Mouse (Mus musculus): ENCODE data around the gene Man2a1. TPM values are rescaled to one million over a fixed set of nuclear protein-coding genes. Genes with fewer than 3 reads are reported as not detected.
A peak's percentile ranks its signal among the peaks of the same experiment; 100 is the strongest.

The Man2a1 gene
- polyA plus RNA-seq, 1 experiment from 2014 or later: 11.5 TPM

GRCm38 (mm10) chr17:64620627-64621026 is 20.1 kb downstream of the Man2a1 start:
- no peak for DNase-seq
- Histone ChIP-seq H3K4me1 (ENCODE audit: insufficient read depth) (peaks cover 34% of the 10 kb centered on the region), H3K27ac (ENCODE audit: low read depth) (peak overlapping the region; percentile 67; the same call in 1 of the 2 replicates), H3K36me3 (replicated peaks; ENCODE audit: insufficient read depth, low read length) (peaks cover 12% of the 10 kb centered on the region), H3K4me3 (ENCODE audit: low read depth, low read length) (no peak overlapping the region), H3K27me3 (ENCODE audit: insufficient read depth, low read length) (no peaks in the 10 kb centered on the region), H3K9ac (replicated peaks) (no peak overlapping the region; the same call in 1 of the 2 replicates), H3K4me2 (ENCODE audit: low read depth, low read length) (no peak overlapping the region), H3K9me3 (ENCODE audit: low read length) (no peaks in the 10 kb centered on the region)
- 85% methylated on average over 3 of the region's 3 CpGs for WGBS (ENCODE audit: insufficient replicate concordance)
- TF ChIP-seq EP300 (IDR thresholded peaks at IDR 0.05; ENCODE audit: low read depth) (no peak), CTCF (IDR thresholded peaks at IDR 0.05; ENCODE audit: low read depth) (no peak)
- ATAC-seq: no peak

GRCm38 (mm10) chr17:64621226-64621625 is 20.7 kb downstream of the Man2a1 start:
- WGBS (ENCODE audit: insufficient replicate concordance): 72% methylated on average over 8 of the region's 8 CpGs

GRCm38 (mm10) chr17:64621649-64622351 is 21.3 kb downstream of the Man2a1 start:
- H3K36me3 ChIP-seq (replicated peaks; ENCODE audit: insufficient read depth, low read length): peaks cover 24% of the 10 kb centered on the region
- H3K4me3 ChIP-seq (ENCODE audit: low read depth, low read length): no peak overlapping the region
- H3K9ac ChIP-seq (replicated peaks): no peak overlapping the region
- DNase-seq (no peak), ATAC-seq (no peak)
- TF ChIP-seq CTCF (IDR thresholded peaks at IDR 0.05; ENCODE audit: low read depth) (no peak), EP300 (IDR thresholded peaks at IDR 0.05; ENCODE audit: low read depth) (no peak)
- WGBS (ENCODE audit: insufficient replicate concordance): 76% methylated on average over 9 of the region's 9 CpGs
- peak overlapping the region; percentile 44; the same call in 1 of the 2 replicates for H3K27ac ChIP-seq (ENCODE audit: low read depth)
- peaks cover 25% of the 10 kb centered on the region for H3K4me1 ChIP-seq (ENCODE audit: insufficient read depth)
- H3K9me3 ChIP-seq (ENCODE audit: low read length): no peaks in the 10 kb centered on the region
- H3K27me3 ChIP-seq (ENCODE audit: insufficient read depth, low read length): no peaks in the 10 kb centered on the region
- no peak overlapping the region for H3K4me2 ChIP-seq (ENCODE audit: low read depth, low read length)

More at GRCm38 (mm10) chr17:64621226-64621625, 20.7 kb downstream of the Man2a1 start:
- no peak overlapping the region for H3K4me2 ChIP-seq (ENCODE audit: low read depth, low read length)
- DNase-seq: no peak
- no peak overlapping the region for H3K4me3 ChIP-seq (ENCODE audit: low read depth, low read length)
- no peak overlapping the region for H3K27ac ChIP-seq (ENCODE audit: low read depth)
- TF ChIP-seq CTCF (IDR thresholded peaks at IDR 0.05; ENCODE audit: low read depth): no peak
- no peak for TF ChIP-seq EP300 (IDR thresholded peaks at IDR 0.05; ENCODE audit: low read depth)
- no peak for ATAC-seq
- H3K27me3 ChIP-seq (ENCODE audit: insufficient read depth, low read length): no peaks in the 10 kb centered on the region
- H3K36me3 ChIP-seq (replicated peaks; ENCODE audit: insufficient read depth, low read length): peaks cover 18% of the 10 kb centered on the region
- H3K4me1 ChIP-seq (ENCODE audit: insufficient read depth): peaks cover 29% of the 10 kb centered on the region
- H3K9ac ChIP-seq (replicated peaks): no peak overlapping the region
- no peaks in the 10 kb centered on the region for H3K9me3 ChIP-seq (ENCODE audit: low read length)

GRCm38 (mm10) chr17:64622352-64622886 is 21.9 kb downstream of the Man2a1 start:
- Histone ChIP-seq H3K9me3 (ENCODE audit: low read length) (no peaks in the 10 kb centered on the region), H3K36me3 (replicated peaks; ENCODE audit: insufficient read depth, low read length) (peaks cover 30% of the 10 kb centered on the region), H3K4me1 (ENCODE audit: insufficient read depth) (peaks cover 21% of the 10 kb centered on the region), H3K27ac (ENCODE audit: low read depth) (peak overlapping the region; percentile 44; the same call in 1 of the 2 replicates), H3K4me3 (ENCODE audit: low read depth, low read length) (no peak overlapping the region), H3K27me3 (ENCODE audit: insufficient read depth, low read length) (no peaks in the 10 kb centered on the region), H3K4me2 (ENCODE audit: low read depth, low read length) (no peak overlapping the region), H3K9ac (replicated peaks) (no peak overlapping the region)
- no peak for TF ChIP-seq CTCF (IDR thresholded peaks at IDR 0.05; ENCODE audit: low read depth)
- TF ChIP-seq EP300 (IDR thresholded peaks at IDR 0.05; ENCODE audit: low read depth): no peak
- ATAC-seq (no peak), DNase-seq (no peak)
- 64% methylated on average over 11 of the region's 11 CpGs for WGBS (ENCODE audit: insufficient replicate concordance)

GRCm38 (mm10) chr17:64624439-64624838 is 23.9 kb downstream of the Man2a1 start:
- ATAC-seq: no peak
- no peak for TF ChIP-seq CTCF (IDR thresholded peaks at IDR 0.05; ENCODE audit: low read depth)
- TF ChIP-seq EP300 (IDR thresholded peaks at IDR 0.05; ENCODE audit: low read depth): no peak
- Histone ChIP-seq H3K27me3 (ENCODE audit: insufficient read depth, low read length) (no peaks in the 10 kb centered on the region), H3K4me2 (ENCODE audit: low read depth, low read length) (no peak overlapping the region), H3K4me3 (ENCODE audit: low read depth, low read length) (no peak overlapping the region), H3K9me3 (ENCODE audit: low read length) (no peaks in the 10 kb centered on the region), H3K9ac (replicated peaks) (no peak overlapping the region), H3K4me1 (ENCODE audit: insufficient read depth) (peaks cover 13% of the 10 kb centered on the region), H3K36me3 (replicated peaks; ENCODE audit: insufficient read depth, low read length) (peaks cover 35% of the 10 kb centered on the region), H3K27ac (ENCODE audit: low read depth) (no peak overlapping the region)
- DNase-seq: no peak
- WGBS (ENCODE audit: insufficient replicate concordance): 81% methylated on average over 15 of the region's 15 CpGs

GRCm38 (mm10) chr17:64628796-64629195 is 28.3 kb downstream of the Man2a1 start:
- Histone ChIP-seq H3K9ac (replicated peaks) (no peak overlapping the region), H3K4me2 (ENCODE audit: low read depth, low read length) (no peak overlapping the region), H3K36me3 (replicated peaks; ENCODE audit: insufficient read depth, low read length) (peaks cover 56% of the 10 kb centered on the region), H3K27me3 (ENCODE audit: insufficient read depth, low read length) (no peaks in the 10 kb centered on the region), H3K9me3 (ENCODE audit: low read length) (no peaks in the 10 kb centered on the region), H3K4me1 (ENCODE audit: insufficient read depth) (no peaks in the 10 kb centered on the region; the same call in 1 of the 2 replicates), H3K27ac (ENCODE audit: low read depth) (peak overlapping the region; percentile 62), H3K4me3 (ENCODE audit: low read depth, low read length) (no peak overlapping the region)
- DNase-seq (no peak), ATAC-seq (peak; percentile 38; the same call in 1 of the 2 replicates)
- WGBS (ENCODE audit: insufficient replicate concordance): 71% methylated on average over 5 of the region's 5 CpGs
- TF ChIP-seq EP300 (IDR thresholded peaks at IDR 0.05; ENCODE audit: low read depth) (no peak), CTCF (IDR thresholded peaks at IDR 0.05; ENCODE audit: low read depth) (no peak)

All from liver, postnatal 0 days (tissue).